Mouse (Mus musculus) cerebellum, adult 8-10 months (tissue): ENCODE data around the gene Pet2.

ENCODE experiments used
- DNase-seq: peaks from one replicate; pipeline ENCODE4 v3.0.0; 2022

The Pet2 gene

DNA sequence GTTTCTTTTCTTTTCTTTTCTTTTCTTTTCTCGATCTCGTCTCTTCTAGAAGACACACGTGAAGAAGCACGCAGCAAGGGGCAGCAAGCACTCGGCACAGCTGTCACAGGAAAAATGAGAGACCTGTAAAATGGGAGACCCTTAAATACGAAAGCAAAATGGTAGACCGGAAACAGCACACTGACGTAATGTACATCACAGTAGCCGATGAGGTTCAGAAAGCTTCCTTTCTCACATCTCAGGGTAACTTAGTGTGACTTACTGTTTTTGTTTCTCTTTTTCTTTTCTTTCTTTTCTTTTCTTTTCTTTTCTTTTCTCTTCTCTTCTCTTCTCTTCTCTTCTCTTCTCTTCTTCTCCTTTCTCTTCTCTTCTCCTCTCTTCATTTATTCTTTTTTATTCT lies at the start of gene Pet2:
Gene Pet2, minus strand, starts transcription at position 101 of the 400 bp plus-strand sequence.
- no peak for DNase-seq
